Mouse (Mus musculus) lung, adult 18-20 months (tissue): Measurements from ENCODE around the gene Hdgf.

Experiments used
- DNase-seq, 2 experiments: peaks; one replicate each; pipeline ENCODE4 v3.0.0; 2022; ENCODE audit warnings: mixed read lengths in 2 of 2

Gene Hdgf

GRCm38 (mm10) chr3:87910573-87911141, 4.5 kb downstream of the Hdgf start:
- peak; percentile 92 to 94 for DNase-seq

GRCm38 (mm10) chr3:87913491-87913890, 7.4 kb downstream of the Hdgf start:
- DNase-seq: no peak

- no peak for DNase-seq
These were observed 7.8 kb downstream of the Hdgf start for GRCm38 (mm10) chr3:87913891-87914290.

GRCm38 (mm10) chr3:87916990-87917389, 10.9 kb downstream of the Hdgf start:
- no peak for DNase-seq

GRCm38 (mm10) chr3:87918551-87918950, 12.4 kb downstream of the Hdgf start:
- no peak for DNase-seq

GRCm38 (mm10) chr3:87919336-87920108, 13.4 kb downstream of the Hdgf start, which contains the start of gene Mrpl24:
Gene Mrpl24 (plus strand): TSS chr3:87919506.
- DNase-seq: peak; percentile 86 to 90

GRCm38 (mm10) chr3:87920270-87920943, 14.3 kb downstream of the Hdgf start:
- no peak for DNase-seq

- no peak for DNase-seq
These were observed 18.9 kb downstream of the Hdgf start for GRCm38 (mm10) chr3:87924996-87925395.

- DNase-seq: no peak
These were observed 21.3 kb downstream of the Hdgf start for GRCm38 (mm10) chr3:87927452-87927851.

GRCm38 (mm10) chr3:87929341-87930077, 23.4 kb downstream of the Hdgf start:
- DNase-seq: no peak

- peak; percentile 97 to 98 for DNase-seq
These were observed 24.1 kb downstream of the Hdgf start, which contains the start of the genes Isg20l2 and Rrnad1 for GRCm38 (mm10) chr3:87930078-87930795. Gene Isg20l2 (plus strand): TSS chr3:87930314. Gene Rrnad1 (minus strand): TSS chr3:87930717.

- no peak for DNase-seq
These were observed 27.9 kb downstream of the Hdgf start for GRCm38 (mm10) chr3:87934026-87934425.

GRCm38 (mm10) chr3:87934501-87934900, 28.4 kb downstream of the Hdgf start:
- DNase-seq: no peak

GRCm38 (mm10) chr3:87935201-87935600, 29.1 kb downstream of the Hdgf start:
- DNase-seq: no peak

GRCm38 (mm10) chr3:87935776-87936175, 29.7 kb downstream of the Hdgf start:
- DNase-seq: peak; percentile 68 to 70

- no peak for DNase-seq
These were observed 34.5 kb downstream of the Hdgf start for GRCm38 (mm10) chr3:87940611-87941010.

GRCm38 (mm10) chr3:87942471-87942870, 36.4 kb downstream of the Hdgf start:
- no peak for DNase-seq

- no peak for DNase-seq
These were observed 37.5 kb downstream of the Hdgf start for GRCm38 (mm10) chr3:87943586-87943985.

- no peak for DNase-seq
These were observed 38.9 kb downstream of the Hdgf start for GRCm38 (mm10) chr3:87944838-87945600.

GRCm38 (mm10) chr3:87945781-87946540, 39.8 kb downstream of the Hdgf start:
- DNase-seq: no peak

GRCm38 (mm10) chr3:87946541-87946860, 40.4 kb downstream of the Hdgf start:
- no peak for DNase-seq
